Mouse (Mus musculus) left cerebral cortex, adult 9 months (tissue): ENCODE measurements at regions not wholly inside any gene's neighbourhood (a gene's known extent, or its start where the extent isn't known, plus 50 kb on each side); places are given as distances from the start of the nearest gene placed in this dataset.

Experiments
- DNase-seq, 2 experiments: peaks; one replicate each; pipeline ENCODE4 v3.0.0; 2022; ENCODE audit warnings: low spot score in 2 of 2

- DNase-seq: no peak
These were observed 77.3 kb upstream of the Kdm7a start for GRCm38 (mm10) chr6:39283761-39284415.

- peak in 1 of 2 experiments; percentile 12 for DNase-seq
These were observed 71.7 kb upstream of the Kdm7a start for GRCm38 (mm10) chr6:39278317-39278716.

GRCm38 (mm10) chr6:39274774-39275502 is 68.3 kb upstream of the Kdm7a start:
- no peak for DNase-seq

- DNase-seq: no peak
These were observed 66.8 kb upstream of the Kdm7a start for GRCm38 (mm10) chr6:39273427-39273826.

GRCm38 (mm10) chr6:39270457-39270856 is 63.9 kb upstream of the Kdm7a start:
- DNase-seq: no peak

- no peak for DNase-seq
These were observed 63.1 kb upstream of the Kdm7a start for GRCm38 (mm10) chr6:39269706-39270105.

GRCm38 (mm10) chr6:39268647-39269428 is 62.2 kb upstream of the Kdm7a start:
- DNase-seq: no peak

GRCm38 (mm10) chr6:39264722-39265121 is 58.1 kb upstream of the Kdm7a start:
- DNase-seq: no peak

- DNase-seq: no peak
These were observed 57.0 kb upstream of the Kdm7a start for GRCm38 (mm10) chr6:39263615-39264014.

- DNase-seq: no peak
These were observed 55.4 kb upstream of the Kdm7a start for GRCm38 (mm10) chr6:39261951-39262350.

GRCm38 (mm10) chr6:39260480-39260879 is 53.9 kb upstream of the Kdm7a start:
- DNase-seq: no peak

GRCm38 (mm10) chr6:39259129-39259528 is 52.5 kb upstream of the Kdm7a start:
- no peak for DNase-seq

GRCm38 (mm10) chr6:39258656-39259055 is 52.1 kb upstream of the Kdm7a start:
- no peak for DNase-seq

- no peak for DNase-seq
These were observed 51.2 kb upstream of the Kdm7a start for GRCm38 (mm10) chr6:39257667-39258395.

- DNase-seq: peak in 1 of 2 experiments; percentile 31
These were observed 50.6 kb upstream of the Kdm7a start for GRCm38 (mm10) chr6:39257111-39257571.

- peak in 1 of 2 experiments; percentile 34 for DNase-seq
These were observed 49.9 kb upstream of the Kdm7a start for GRCm38 (mm10) chr6:39256304-39257103.
